Mouse (Mus musculus) cerebellum, adult 2 months (tissue): ENCODE data around the gene Dhx29.

ENCODE experiments used
- CTCF ChIP-seq: fragments of 200-500 bp; IDR thresholded peaks from 2 replicates; pipeline ENCODE4 v1.5.1; 2011; ENCODE audit warnings: low read depth, mild to moderate bottlenecking, control low read depth, low read length, moderate library complexity, borderline replicate concordance; ENCODE audit not compliant: insufficient read depth
- POLR2A ChIP-seq: fragments of 200-500 bp; IDR thresholded peaks from 2 replicates; pipeline ENCODE4 v1.6.1; 2011; ENCODE audit warnings: low read length, control low read depth, borderline replicate concordance; ENCODE audit not compliant: insufficient read depth

DNA sequence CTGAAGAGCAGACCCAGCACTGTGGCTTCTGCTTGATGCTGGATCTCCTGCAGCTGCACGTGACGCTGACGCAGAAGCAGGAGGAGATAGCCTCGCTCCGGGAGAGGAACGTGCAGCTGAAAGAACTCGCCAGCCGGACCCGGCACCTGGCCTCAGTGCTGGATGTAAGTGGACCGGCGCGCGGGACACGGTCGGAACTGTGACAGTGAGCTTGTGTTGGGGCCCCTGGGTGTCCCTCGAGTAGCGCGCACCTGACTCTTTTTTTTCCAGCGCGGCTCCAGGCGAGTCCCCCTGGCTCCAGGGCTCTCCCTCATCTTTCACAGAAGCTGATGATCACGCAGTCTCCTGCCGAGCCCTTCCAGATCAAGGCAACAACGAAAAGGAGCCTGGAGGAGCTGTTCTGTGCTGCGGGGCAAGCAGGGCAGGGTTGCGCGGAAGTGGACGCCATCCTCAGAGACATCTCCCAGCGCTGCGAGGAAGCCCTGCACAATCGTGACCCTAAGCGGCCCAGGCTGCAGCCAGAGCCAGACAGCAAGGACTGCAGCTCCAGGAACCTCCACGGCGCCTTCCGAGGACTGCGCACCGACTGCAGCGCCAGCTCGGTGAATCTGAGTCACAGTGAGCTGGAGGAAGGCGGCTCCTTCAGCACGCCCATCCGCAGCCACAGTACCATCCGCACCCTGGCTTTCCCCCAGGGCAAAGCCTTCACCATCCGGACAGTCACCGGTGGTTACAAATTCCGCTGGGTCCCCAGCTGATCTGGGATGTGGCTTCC, 71.4 kb downstream of the Dhx29 start:
- TF ChIP-seq POLR2A (no peak), CTCF (no peak)
